Mouse (Mus musculus) embryonic facial prominence, embryonic 12.5 days (tissue): Measurements from ENCODE around the gene St3gal4. TPM values are rescaled to one million over a fixed set of nuclear protein-coding genes. Genes with fewer than 3 reads are reported as not detected.

Experiments
- ATAC-seq: fragments of 200-750 bp; cut with Nextera tagmentation; 2 replicates; pipeline ENCODE4 v1.8.0; 2017; ENCODE audit not compliant: insufficient number of reproducible peaks, insufficient read depth, low FRiP score, low TSS enrichment
- H3K27ac ChIP-seq: fragments of 300-500 bp; sonication (generic); 2 replicates; pipeline ENCODE4 v1.5.1; 2016; ENCODE audit warnings: mild to moderate bottlenecking
- H3K27me3 ChIP-seq: fragments of 300-500 bp; sonication (generic); 2 replicates; pipeline ENCODE4 v1.6.1; 2016; ENCODE audit warnings: mild to moderate bottlenecking, moderate library complexity
- H3K36me3 ChIP-seq: fragments of 300-500 bp; sonication (generic); 2 replicates; pipeline ENCODE4 v1.6.1; 2016; ENCODE audit warnings: mild to moderate bottlenecking
- H3K4me1 ChIP-seq: fragments of 300-500 bp; sonication (generic); 2 replicates; pipeline ENCODE4 v1.6.1; 2016
- H3K4me2 ChIP-seq: fragments of 300-500 bp; sonication (generic); replicated peaks from 2 replicates; pipeline ENCODE4 v1.6.1; 2016; ENCODE audit warnings: mild to moderate bottlenecking, moderate library complexity
- H3K4me3 ChIP-seq: fragments of 300-500 bp; sonication (generic); 2 replicates; pipeline ENCODE4 v1.5.1; 2016; ENCODE audit warnings: mild to moderate bottlenecking
- H3K9ac ChIP-seq: fragments of 300-500 bp; sonication (generic); 2 replicates; pipeline ENCODE4 v1.6.1; 2016; ENCODE audit warnings: mild to moderate bottlenecking, moderate library complexity
- H3K9me3 ChIP-seq: fragments of 300-500 bp; sonication (generic); 2 replicates; pipeline ENCODE4 v1.6.1; 2016; ENCODE audit warnings: mild to moderate bottlenecking, moderate library complexity
- WGBS: fragments of 180-500 bp; shearing (Covaris S2); methylation state at CpG from one replicate; pipeline ENCODE4 v1.1.7; 2016; 5-methylcytosine and 5-hydroxymethylcytosine counted together
- polyA plus RNA-seq: library from polyadenylated mRNA; unstranded; fragments of >200 nt; fragmentation: Nextera tagmentation; extraction: Ambion mirVana; gene quantifications from 2 replicates; pipeline ENCODE4 v1.2.1, GENCODE M21; 2016

St3gal4 gene
- polyA plus RNA-seq, 1 experiment from 2014 or later = 32.4 TPM

GRCm38 (mm10) chr9:35053669-35054068, 65.4 kb downstream of the St3gal4 start:
- no peak overlapping the region for H3K27ac ChIP-seq
- no peaks in the 10 kb centered on the region for H3K27me3 ChIP-seq
- no peaks in the 10 kb centered on the region for H3K4me1 ChIP-seq
- WGBS = 86% methylated on average over 3 of the region's 3 CpGs
- H3K9ac ChIP-seq = no peak overlapping the region
- H3K4me2 ChIP-seq = no peak overlapping the region
- no peak overlapping the region for H3K4me3 ChIP-seq
- H3K36me3 ChIP-seq = peaks cover 32% of the 10 kb centered on the region
- H3K9me3 ChIP-seq = no peaks in the 10 kb centered on the region
- no peak for ATAC-seq

GRCm38 (mm10) chr9:35053081-35053480, 66.0 kb downstream of the St3gal4 start:
- ATAC-seq = no peak
- H3K27ac ChIP-seq = no peak overlapping the region
- no peaks in the 10 kb centered on the region for H3K27me3 ChIP-seq
- H3K4me2 ChIP-seq = no peak overlapping the region
- no peak overlapping the region for H3K9ac ChIP-seq
- H3K9me3 ChIP-seq = no peaks in the 10 kb centered on the region
- no peak overlapping the region for H3K4me3 ChIP-seq
- WGBS = 93% methylated on average over 16 of the region's 16 CpGs
- H3K4me1 ChIP-seq = no peaks in the 10 kb centered on the region
- H3K36me3 ChIP-seq = peaks cover 33% of the 10 kb centered on the region

GRCm38 (mm10) chr9:35052671-35053070, 66.4 kb downstream of the St3gal4 start:
- ATAC-seq = no peak
- Histone ChIP-seq H3K9me3 (no peaks in the 10 kb centered on the region), H3K4me1 (no peaks in the 10 kb centered on the region), H3K9ac (no peak overlapping the region), H3K36me3 (peaks cover 37% of the 10 kb centered on the region), H3K4me2 (no peak overlapping the region), H3K27me3 (no peaks in the 10 kb centered on the region), H3K4me3 (no peak overlapping the region), H3K27ac (no peak overlapping the region)
- WGBS = 90% methylated on average over 4 of the region's 4 CpGs

- 88% methylated on average over 4 of the region's 4 CpGs for WGBS
- H3K27ac ChIP-seq = no peak overlapping the region
- no peaks in the 10 kb centered on the region for H3K27me3 ChIP-seq
- peaks cover 45% of the 10 kb centered on the region for H3K36me3 ChIP-seq
- H3K9me3 ChIP-seq = no peaks in the 10 kb centered on the region
- no peak overlapping the region for H3K9ac ChIP-seq
- H3K4me1 ChIP-seq = no peaks in the 10 kb centered on the region
- H3K4me2 ChIP-seq = no peak overlapping the region
- H3K4me3 ChIP-seq = no peak overlapping the region
- ATAC-seq = no peak
Observed at GRCm38 (mm10) chr9:35051666-35052065, 67.4 kb downstream of the St3gal4 start.

GRCm38 (mm10) chr9:35050701-35051454, 68.2 kb downstream of the St3gal4 start:
- H3K9me3 ChIP-seq = no peaks in the 10 kb centered on the region
- H3K9ac ChIP-seq = no peak overlapping the region
- no peak overlapping the region for H3K4me3 ChIP-seq
- no peak overlapping the region for H3K27ac ChIP-seq
- 92% methylated on average over 6 of the region's 6 CpGs for WGBS
- no peak for ATAC-seq
- peaks cover 6% of the 10 kb centered on the region for H3K4me1 ChIP-seq
- H3K36me3 ChIP-seq = peaks cover 45% of the 10 kb centered on the region
- H3K27me3 ChIP-seq = no peaks in the 10 kb centered on the region
- H3K4me2 ChIP-seq = no peak overlapping the region

- H3K27ac ChIP-seq = no peak overlapping the region
- peaks cover 14% of the 10 kb centered on the region for H3K4me1 ChIP-seq
- H3K4me3 ChIP-seq = no peak overlapping the region
- H3K36me3 ChIP-seq = peaks cover 45% of the 10 kb centered on the region
- H3K4me2 ChIP-seq = no peak overlapping the region
- no peak for ATAC-seq
- H3K9me3 ChIP-seq = no peaks in the 10 kb centered on the region
- no peak overlapping the region for H3K9ac ChIP-seq
- 79% methylated on average over 3 of the region's 3 CpGs for WGBS
- no peaks in the 10 kb centered on the region for H3K27me3 ChIP-seq
Observed at GRCm38 (mm10) chr9:35049891-35050527, 69.1 kb downstream of the St3gal4 start.

GRCm38 (mm10) chr9:35048449-35048848, 70.6 kb downstream of the St3gal4 start:
- no peak overlapping the region for H3K4me3 ChIP-seq
- ATAC-seq = no peak
- H3K36me3 ChIP-seq = peaks cover 40% of the 10 kb centered on the region
- H3K9me3 ChIP-seq = no peaks in the 10 kb centered on the region
- WGBS = 84% methylated on average over 6 of the region's 6 CpGs
- no peak overlapping the region for H3K9ac ChIP-seq
- no peak overlapping the region for H3K4me2 ChIP-seq
- H3K4me1 ChIP-seq = peaks cover 27% of the 10 kb centered on the region
- no peak overlapping the region for H3K27ac ChIP-seq
- H3K27me3 ChIP-seq = no peaks in the 10 kb centered on the region

GRCm38 (mm10) chr9:35045756-35046155, 73.3 kb downstream of the St3gal4 start:
- H3K9me3 ChIP-seq = no peaks in the 10 kb centered on the region
- H3K9ac ChIP-seq = no peak overlapping the region
- H3K4me2 ChIP-seq = no peak overlapping the region
- ATAC-seq = no peak
- no peak overlapping the region for H3K4me3 ChIP-seq
- peak overlapping the region; percentile 79 for H3K27ac ChIP-seq
- no peaks in the 10 kb centered on the region for H3K27me3 ChIP-seq
- H3K36me3 ChIP-seq = peaks cover 19% of the 10 kb centered on the region
- H3K4me1 ChIP-seq = peaks cover 27% of the 10 kb centered on the region
- WGBS = 80% methylated on average over 2 of the region's 2 CpGs

GRCm38 (mm10) chr9:35045031-35045531, 74.0 kb downstream of the St3gal4 start:
- WGBS = 43% methylated on average over 11 of the region's 11 CpGs
- 0 out of 2 replicates have a peak, but pooled peaks have one; percentile 31 for ATAC-seq
- H3K4me3 ChIP-seq = no peak overlapping the region

GRCm38 (mm10) chr9:35044458-35044857, 74.6 kb downstream of the St3gal4 start:
- Histone ChIP-seq H3K27ac (peak overlapping the region; percentile 79), H3K9ac (no peak overlapping the region)

More at GRCm38 (mm10) chr9:35045031-35045531, 74.0 kb downstream of the St3gal4 start:
- Histone ChIP-seq H3K9ac (no peak overlapping the region), H3K4me1 (peaks cover 27% of the 10 kb centered on the region), H3K27ac (peak overlapping the region; percentile 79), H3K36me3 (peaks cover 13% of the 10 kb centered on the region), H3K9me3 (no peaks in the 10 kb centered on the region), H3K27me3 (no peaks in the 10 kb centered on the region), H3K4me2 (no peak overlapping the region; the same call in 1 of the 2 replicates)

GRCm38 (mm10) chr9:35043619-35044018, 75.4 kb downstream of the St3gal4 start:
- H3K27me3 ChIP-seq = no peaks in the 10 kb centered on the region
- H3K4me2 ChIP-seq = no peak overlapping the region
- ATAC-seq = no peak
- no peaks in the 10 kb centered on the region for H3K9me3 ChIP-seq
- H3K4me3 ChIP-seq = no peak overlapping the region
- H3K9ac ChIP-seq = no peak overlapping the region
- peaks cover 27% of the 10 kb centered on the region for H3K4me1 ChIP-seq
- peak overlapping the region; percentile 79; the same call in 1 of the 2 replicates for H3K27ac ChIP-seq
- 58% methylated on average over 7 of the region's 7 CpGs for WGBS
- peaks cover 13% of the 10 kb centered on the region for H3K36me3 ChIP-seq

More at GRCm38 (mm10) chr9:35044458-35044857, 74.6 kb downstream of the St3gal4 start:
- no peak overlapping the region for H3K4me3 ChIP-seq
- H3K4me2 ChIP-seq = peak overlapping the region; percentile 27
- H3K27me3 ChIP-seq = no peaks in the 10 kb centered on the region
- H3K36me3 ChIP-seq = peaks cover 13% of the 10 kb centered on the region
- WGBS = 3% methylated on average over 15 of the region's 15 CpGs
- H3K9me3 ChIP-seq = no peaks in the 10 kb centered on the region
- peaks cover 27% of the 10 kb centered on the region for H3K4me1 ChIP-seq
- ATAC-seq = peak; percentile 67

GRCm38 (mm10) chr9:35041493-35041892, 77.6 kb downstream of the St3gal4 start:
- H3K4me3 ChIP-seq = no peak overlapping the region
- H3K36me3 ChIP-seq = no peaks in the 10 kb centered on the region
- H3K9me3 ChIP-seq = no peaks in the 10 kb centered on the region
- H3K9ac ChIP-seq = no peak overlapping the region
- peaks cover 27% of the 10 kb centered on the region for H3K4me1 ChIP-seq
- no peaks in the 10 kb centered on the region for H3K27me3 ChIP-seq
- ATAC-seq = no peak
- H3K27ac ChIP-seq = no peak overlapping the region
- H3K4me2 ChIP-seq = no peak overlapping the region
- WGBS = 56% methylated on average over 5 of the region's 5 CpGs
